Mouse (Mus musculus) duodenum, adult 2 months (tissue): ENCODE results near the gene Acyp2. TPM values are rescaled to one million over a fixed set of nuclear protein-coding genes. Genes with fewer than 3 reads are reported as not detected.

Experiments used
- polyA plus RNA-seq: library from polyadenylated mRNA; depleted of rRNA; stranded (reverse); fragments of >200 nt; gene quantifications from 2 replicates; pipeline ENCODE4 v1.2.3, GENCODE M21; 2012; ENCODE audit warnings: low replicate concordance; rRNA removed

Gene Acyp2
- 0.60 and 0.90 TPM in 2 replicates for polyA plus RNA-seq

DNA sequence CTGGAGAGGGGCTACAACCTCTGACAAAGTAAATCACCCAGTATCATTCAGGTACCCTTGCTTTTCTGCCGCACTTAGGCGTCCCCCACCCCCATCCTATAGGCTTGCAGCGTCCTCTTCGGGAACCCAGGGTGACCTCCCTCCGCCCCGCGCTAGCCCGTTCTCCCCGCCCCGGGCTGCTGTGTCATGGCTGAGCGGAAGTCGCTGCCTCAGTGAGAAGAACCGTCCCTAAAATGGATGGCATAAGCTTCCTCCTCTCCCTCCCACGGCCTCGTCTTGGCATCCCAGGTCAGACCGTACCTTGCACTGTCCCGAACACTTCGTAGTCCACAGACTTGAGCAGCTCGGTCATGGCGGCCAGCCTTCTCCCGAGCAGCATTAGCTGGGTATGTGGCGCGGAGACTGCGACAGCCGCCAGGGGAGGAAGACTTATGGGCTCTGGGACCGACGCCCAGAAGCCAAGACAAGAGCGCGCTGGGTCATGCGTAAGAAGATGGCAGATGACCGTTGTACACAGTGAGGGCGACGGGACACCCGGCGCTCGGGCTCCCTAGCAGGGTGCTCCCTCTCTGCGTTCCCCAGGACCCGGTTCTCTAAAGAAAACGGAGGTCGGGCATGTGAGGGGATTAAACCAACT, at the start of gene Acyp2:
TSS of gene Acyp2 (minus strand) at position 587 of the 637 bp plus-strand sequence.

GRCm38 (mm10) chr11:30471751-30472593, 177.4 kb downstream of the Acyp2 start, which contains the start of gene 4930505A04Rik:
Gene 4930505A04Rik, minus strand, starts transcription at chr11:30471827.

Other genes with a start within 250 kb of the Acyp2 start
- gene 4930505A04Rik, start 177.8 kb downstream of the Acyp2 start, polyA plus RNA-seq, result not detected in 2 replicates
- 1.7 and 2.7 TPM in 2 replicates for gene Psme4, start 122.1 kb upstream of the Acyp2 start, polyA plus RNA-seq
- gene Gpr75, start 235.8 kb upstream of the Acyp2 start, polyA plus RNA-seq, result 0.02 and 0.04 TPM in 2 replicates
- gene Asb3, start 235.8 kb upstream of the Acyp2 start, polyA plus RNA-seq, result 0.20 and 0.41 TPM in 2 replicates